Mouse (Mus musculus) hindbrain, embryonic 16.5 days (tissue): ENCODE measurements around the gene Dapk2. TPM values are rescaled to one million over a fixed set of nuclear protein-coding genes. Genes with fewer than 3 reads are reported as not detected.

Experiments used
- ATAC-seq: fragments of 200-750 bp; cut with Nextera tagmentation; 2 replicates; pipeline ENCODE4 v1.8.0; 2017; ENCODE audit warnings: moderate TSS enrichment, moderate library complexity
- H3K27ac ChIP-seq: fragments of 300-500 bp; sonication (generic); 2 replicates; pipeline ENCODE4 v1.5.1; 2014; ENCODE audit warnings: low read depth, mild to moderate bottlenecking, control low read depth, low read length, moderate library complexity
- H3K27me3 ChIP-seq: fragments of 300-500 bp; sonication (generic); replicated peaks from 2 replicates; pipeline ENCODE4 v1.6.1; 2014; ENCODE audit warnings: low read length; ENCODE audit not compliant: control insufficient read depth, insufficient read depth
- H3K36me3 ChIP-seq: fragments of 300-500 bp; sonication (generic); 2 replicates; pipeline ENCODE4 v1.6.1; 2014; ENCODE audit warnings: mild to moderate bottlenecking, low read length, moderate library complexity, mixed read lengths; ENCODE audit not compliant: control insufficient read depth, insufficient read depth
- H3K4me1 ChIP-seq: fragments of 300-500 bp; sonication (generic); 2 replicates; pipeline ENCODE4 v1.6.1; 2014; ENCODE audit warnings: low read depth, low read length; ENCODE audit not compliant: control insufficient read depth, insufficient read depth
- H3K4me2 ChIP-seq: fragments of 300-500 bp; sonication (generic); 2 replicates; pipeline ENCODE4 v1.6.1; 2014; ENCODE audit warnings: mild to moderate bottlenecking, low read length, control low read depth, moderate library complexity
- H3K4me3 ChIP-seq: fragments of 300-500 bp; sonication (generic); 2 replicates; pipeline ENCODE4 v1.5.1; 2014; ENCODE audit warnings: mild to moderate bottlenecking, low read length, control low read depth, moderate library complexity
- H3K9ac ChIP-seq: fragments of 300-500 bp; sonication (generic); 2 replicates; pipeline ENCODE4 v1.6.1; 2014; ENCODE audit warnings: low read depth, mild to moderate bottlenecking, control low read depth, low read length, moderate library complexity
- H3K9me3 ChIP-seq: fragments of 300-500 bp; sonication (generic); 2 replicates; pipeline ENCODE4 v1.6.1; 2014; ENCODE audit warnings: mild to moderate bottlenecking, low read length, moderate library complexity; ENCODE audit not compliant: control insufficient read depth
- WGBS: fragments of 180-500 bp; shearing (Covaris S2); extraction: QIAGEN DNeasy Blood & Tissue Kit; methylation state at CpG from one replicate; pipeline ENCODE4 v1.1.7; 2014; 5-methylcytosine and 5-hydroxymethylcytosine counted together
- polyA plus RNA-seq: library from polyadenylated mRNA; unstranded; fragments of >200 nt; fragmentation: Nextera tagmentation; extraction: Ambion mirVana; gene quantifications from 2 replicates; pipeline ENCODE4 v1.2.1, GENCODE M21; 2015

Dapk2 gene
- polyA plus RNA-seq, 1 experiment from 2014 or later = 0.79 TPM

DNA sequence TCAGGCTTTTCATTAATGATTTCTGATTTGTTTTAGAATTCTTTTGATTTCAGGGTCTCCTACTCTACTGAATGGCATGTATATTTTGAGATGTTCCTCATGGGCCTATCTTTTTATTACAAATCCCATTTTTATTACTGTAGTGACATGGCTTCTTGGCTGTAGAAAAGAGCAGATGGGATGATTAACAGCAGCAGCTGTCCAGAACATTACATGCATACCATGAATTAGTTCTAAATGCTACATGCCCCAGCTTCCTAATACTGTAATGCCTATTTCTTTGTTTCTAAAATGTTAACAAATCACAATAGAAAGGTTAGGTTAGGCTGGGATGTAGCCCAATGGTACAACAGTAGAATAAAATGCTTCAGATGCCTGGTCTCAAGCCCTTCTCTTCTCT lies 36.6 kb upstream of the Dapk2 start:
- H3K9ac ChIP-seq = no peak overlapping the region
- H3K9me3 ChIP-seq = no peaks in the 10 kb centered on the region
- ATAC-seq = no peak
- no peak overlapping the region for H3K4me3 ChIP-seq
- no peak overlapping the region for H3K4me2 ChIP-seq
- no peaks in the 10 kb centered on the region for H3K27me3 ChIP-seq
- H3K4me1 ChIP-seq = peaks cover 18% of the 10 kb centered on the region
- H3K27ac ChIP-seq = no peak overlapping the region; the same call in 1 of the 2 replicates
- no peaks in the 10 kb centered on the region for H3K36me3 ChIP-seq

DNA sequence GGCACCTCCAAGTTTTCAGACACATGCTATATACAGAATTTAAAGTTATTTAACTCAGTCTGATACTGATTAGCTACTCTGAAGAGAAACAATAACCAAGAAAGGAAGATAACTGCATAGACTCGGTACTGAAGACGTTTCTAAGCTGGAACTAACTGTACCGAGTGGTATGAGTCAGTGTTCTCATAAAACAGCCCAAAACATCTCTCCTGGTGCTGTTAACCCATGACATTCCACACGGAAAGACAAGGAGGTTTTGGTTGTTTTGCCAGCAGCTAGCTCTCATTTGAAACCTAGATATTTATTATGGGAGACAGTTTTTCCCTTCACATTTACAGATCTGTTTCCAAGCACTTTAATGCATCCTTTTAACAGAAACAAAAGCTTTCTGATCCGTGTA lies 34.4 kb upstream of the Dapk2 start:
- peak overlapping the region; percentile 68 for H3K4me3 ChIP-seq
- H3K36me3 ChIP-seq = no peaks in the 10 kb centered on the region
- no peak overlapping the region for H3K27ac ChIP-seq
- no peaks in the 10 kb centered on the region for H3K9me3 ChIP-seq
- peak overlapping the region; percentile 76 for H3K4me2 ChIP-seq
- H3K4me1 ChIP-seq = peaks cover 26% of the 10 kb centered on the region
- H3K27me3 ChIP-seq = no peaks in the 10 kb centered on the region
- WGBS = 7% methylated on average over 5 of the region's 5 CpGs
- peak overlapping the region; percentile 81 for H3K9ac ChIP-seq
- ATAC-seq = no peak

DNA sequence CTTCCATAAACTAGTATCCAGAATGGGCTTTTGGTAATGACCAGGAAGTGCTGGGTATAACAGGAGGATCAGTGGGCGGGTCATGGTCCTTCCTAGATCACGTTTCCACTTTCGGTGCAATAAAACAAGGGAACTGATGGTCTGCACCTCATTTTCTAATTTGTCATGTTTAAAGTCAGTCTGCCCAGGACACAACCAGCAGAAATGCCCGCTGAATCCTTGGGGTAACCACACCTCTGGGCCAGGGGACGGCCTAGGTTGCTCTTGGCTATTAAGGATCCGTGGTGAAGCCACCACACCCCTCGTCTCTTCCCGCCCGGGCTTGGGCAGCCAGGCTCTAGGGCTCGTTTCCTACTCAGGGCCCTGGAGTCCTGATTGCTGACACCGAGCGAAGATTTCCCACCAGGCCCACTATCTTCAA lies 33.9 kb upstream of the Dapk2 start:
- no peaks in the 10 kb centered on the region for H3K27me3 ChIP-seq
- peak overlapping the region; percentile 86 for H3K27ac ChIP-seq
- H3K9ac ChIP-seq = peak overlapping the region; percentile 81
- H3K4me1 ChIP-seq = peaks cover 26% of the 10 kb centered on the region
- 0% methylated on average over 12 of the region's 12 CpGs for WGBS
- no peaks in the 10 kb centered on the region for H3K36me3 ChIP-seq
- peak; percentile 14; the same call in 1 of the 2 replicates for ATAC-seq
- H3K4me2 ChIP-seq = peak overlapping the region; percentile 76
- no peaks in the 10 kb centered on the region for H3K9me3 ChIP-seq
- H3K4me3 ChIP-seq = peak overlapping the region; percentile 68

DNA sequence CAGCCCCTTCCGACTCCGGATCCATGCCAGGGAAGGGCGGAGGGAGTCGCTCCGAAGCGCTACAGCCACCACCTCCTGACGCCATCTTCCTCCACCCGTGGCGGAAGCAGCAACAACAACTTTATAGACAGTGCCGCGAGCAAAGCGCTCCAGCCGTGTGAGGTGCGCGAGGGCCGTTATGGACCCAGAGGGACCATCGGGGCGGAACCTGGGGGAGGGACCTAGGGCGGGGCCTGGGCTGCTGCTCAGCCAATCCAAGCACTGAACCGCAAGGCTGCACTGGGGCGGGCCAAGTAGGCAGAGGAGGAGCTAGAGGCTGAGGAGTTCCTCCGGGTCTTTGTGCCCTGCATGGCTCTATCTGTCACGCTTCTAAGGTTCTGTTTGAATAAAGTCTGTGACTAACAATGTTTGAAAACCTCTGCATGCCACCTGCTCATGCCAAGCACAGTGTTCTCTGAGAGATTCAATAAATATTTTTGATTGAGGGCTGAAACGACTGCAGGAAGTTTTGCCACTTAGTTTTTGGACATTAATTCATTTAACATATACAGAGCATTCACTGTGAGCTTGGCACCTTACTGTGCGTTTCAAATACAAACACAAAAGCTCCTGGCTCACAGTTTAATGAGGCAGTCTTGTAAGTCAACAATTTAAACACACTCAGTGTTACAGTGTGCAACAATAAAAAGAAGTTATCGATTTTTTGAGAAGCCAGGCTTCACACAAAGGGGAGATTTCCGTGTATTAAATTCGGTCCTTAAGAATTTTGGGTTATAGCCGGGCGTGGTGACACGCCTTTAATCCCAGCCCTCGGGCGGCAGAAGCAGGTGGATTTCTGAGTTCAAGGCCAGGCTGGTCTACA lies 33.1 kb upstream of the Dapk2 start:
- Histone ChIP-seq H3K4me2 (peak overlapping the region; percentile 76), H3K36me3 (no peaks in the 10 kb centered on the region), H3K9me3 (no peaks in the 10 kb centered on the region), H3K27ac (peak overlapping the region; percentile 86), H3K4me1 (peaks cover 26% of the 10 kb centered on the region), H3K27me3 (no peaks in the 10 kb centered on the region), H3K4me3 (peak overlapping the region; percentile 68), H3K9ac (peak overlapping the region; percentile 81)
- WGBS = 8% methylated on average over 33 of the region's 33 CpGs
- ATAC-seq = peak; percentile 98

DNA sequence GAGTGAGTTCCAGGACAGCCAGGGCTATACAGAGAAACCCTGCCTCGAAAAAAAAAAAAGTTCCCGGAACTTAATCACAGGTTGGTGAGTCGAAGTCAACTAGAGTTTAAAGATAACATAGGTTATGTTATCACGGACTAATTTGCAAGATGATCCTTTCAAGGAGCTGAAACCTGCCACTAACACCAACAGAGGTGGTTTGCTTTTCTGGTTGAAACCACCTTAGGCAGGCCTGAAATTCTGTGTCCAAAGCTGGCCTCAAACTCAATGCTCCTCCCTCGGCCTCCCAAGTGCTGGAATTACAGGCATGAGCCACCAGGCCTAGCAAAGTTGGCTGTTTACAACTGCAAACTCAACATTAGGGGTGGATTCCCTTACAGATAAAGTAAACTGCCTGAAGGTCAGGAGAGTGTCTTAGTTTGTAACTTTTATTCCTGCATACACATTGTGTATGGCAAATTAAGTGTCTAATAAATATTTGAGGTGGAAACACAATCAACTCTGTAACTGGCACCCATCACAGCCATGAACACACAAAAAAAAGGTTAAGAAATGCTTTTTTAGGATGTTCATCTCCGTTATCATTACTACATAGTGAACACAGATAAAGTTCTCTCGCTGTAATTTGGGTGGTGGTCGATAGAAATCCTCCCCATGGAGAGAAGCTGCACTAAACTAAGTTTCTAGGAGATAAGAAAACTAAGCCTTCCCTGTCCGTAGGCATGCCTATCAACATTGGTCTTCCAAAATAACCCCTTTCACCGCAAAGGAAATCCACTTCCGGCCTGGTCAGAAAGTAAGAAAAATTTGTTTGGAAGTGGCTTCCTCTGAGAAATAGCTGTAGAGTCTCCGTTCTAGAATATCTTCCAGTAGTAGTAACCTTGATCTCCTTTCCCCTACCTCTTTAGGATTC lies 32.2 kb upstream of the Dapk2 start:
- H3K4me2 ChIP-seq = peak overlapping the region; percentile 48
- H3K9ac ChIP-seq = no peak overlapping the region
- no peaks in the 10 kb centered on the region for H3K9me3 ChIP-seq
- H3K4me1 ChIP-seq = peaks cover 26% of the 10 kb centered on the region
- H3K27me3 ChIP-seq = no peaks in the 10 kb centered on the region
- H3K27ac ChIP-seq = peak overlapping the region; percentile 24; the same call in 1 of the 2 replicates
- no peaks in the 10 kb centered on the region for H3K36me3 ChIP-seq
- peak overlapping the region; percentile 52 for H3K4me3 ChIP-seq
- WGBS = 64% methylated on average over 12 of the region's 12 CpGs
- ATAC-seq = no peak

DNA sequence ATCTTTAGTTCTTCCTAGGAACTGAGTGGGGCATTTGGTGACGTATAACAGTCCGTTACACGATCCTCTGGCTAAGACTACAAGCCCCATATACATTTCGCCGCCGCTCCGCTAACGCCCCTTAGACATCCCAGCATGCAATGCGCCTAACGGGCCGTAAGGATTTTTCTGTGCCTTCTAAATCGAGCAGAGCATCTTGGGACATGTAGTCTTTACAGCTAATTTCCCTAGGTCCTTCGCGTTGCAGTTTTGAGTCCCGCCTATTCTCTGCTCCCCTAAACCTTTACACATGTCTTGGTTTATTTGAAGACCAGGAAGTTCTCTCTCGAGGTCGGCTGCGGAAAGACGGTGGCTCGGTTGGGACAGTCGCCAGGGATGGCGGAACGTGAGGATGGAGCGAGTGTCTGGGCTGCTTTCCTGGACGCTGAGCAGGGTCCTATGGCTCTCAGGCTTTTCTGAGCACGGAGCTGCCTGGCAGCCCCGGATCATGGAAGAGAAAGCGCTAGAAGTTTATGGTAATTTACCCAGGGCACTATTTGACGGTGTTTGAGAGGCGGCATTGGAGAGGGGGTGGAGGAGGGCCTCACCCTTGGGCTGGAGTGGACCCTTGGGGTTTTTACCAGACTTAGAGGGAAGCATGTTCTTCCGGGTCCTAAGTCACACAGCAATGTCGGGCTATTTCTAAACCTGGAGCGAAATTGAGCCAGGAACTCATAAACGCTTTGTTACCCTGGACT lies 31.4 kb upstream of the Dapk2 start, which contains the start of the genes Snx1 and Ciao2a:
TSS of gene Snx1 (minus strand) at position 132 of the 737 bp plus-strand sequence.
TSS of gene Ciao2a (plus strand) at position 156 of the 737 bp plus-strand sequence.
- Histone ChIP-seq H3K9me3 (no peaks in the 10 kb centered on the region), H3K36me3 (no peaks in the 10 kb centered on the region), H3K4me2 (peak within 1 kb of the TSS; percentile 90), H3K9ac (peak within 1 kb of the TSS; percentile 66), H3K27ac (peak within 1 kb of the TSS; percentile 52), H3K4me3 (peak within 1 kb of the TSS; percentile 52), H3K4me1 (peaks cover 23% of the 10 kb centered on the region), H3K27me3 (no peaks in the 10 kb centered on the region)
- WGBS = under 1% methylated on average over 34 of the region's 34 CpGs
- ATAC-seq = peak; percentile 76

DNA sequence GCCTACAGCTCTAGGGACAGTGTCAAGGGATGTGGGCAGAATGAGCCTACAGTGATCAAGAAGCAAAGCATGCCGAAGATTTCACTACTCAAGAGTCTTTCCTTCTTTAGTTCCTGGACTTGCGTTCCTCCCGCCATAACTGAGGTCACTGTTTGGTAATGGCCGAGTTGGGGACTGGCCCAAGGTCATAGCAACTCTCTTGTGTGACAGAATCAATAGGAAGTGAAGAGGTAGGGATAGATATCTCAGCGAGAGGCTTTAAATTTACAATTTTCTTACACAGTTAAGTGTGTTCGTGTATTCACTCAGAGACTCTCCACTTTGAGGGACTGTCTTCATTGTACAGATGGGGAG lies 30.9 kb upstream of the Dapk2 start:
- H3K9ac ChIP-seq = peak overlapping the region; percentile 66
- peak overlapping the region; percentile 90 for H3K4me2 ChIP-seq
- peaks cover 23% of the 10 kb centered on the region for H3K4me1 ChIP-seq
- WGBS = 49% methylated on average over 6 of the region's 6 CpGs
- no peaks in the 10 kb centered on the region for H3K9me3 ChIP-seq
- H3K36me3 ChIP-seq = no peaks in the 10 kb centered on the region
- no peak for ATAC-seq
- H3K27ac ChIP-seq = peak overlapping the region; percentile 52
- H3K4me3 ChIP-seq = peak overlapping the region; percentile 52
- H3K27me3 ChIP-seq = no peaks in the 10 kb centered on the region

DNA sequence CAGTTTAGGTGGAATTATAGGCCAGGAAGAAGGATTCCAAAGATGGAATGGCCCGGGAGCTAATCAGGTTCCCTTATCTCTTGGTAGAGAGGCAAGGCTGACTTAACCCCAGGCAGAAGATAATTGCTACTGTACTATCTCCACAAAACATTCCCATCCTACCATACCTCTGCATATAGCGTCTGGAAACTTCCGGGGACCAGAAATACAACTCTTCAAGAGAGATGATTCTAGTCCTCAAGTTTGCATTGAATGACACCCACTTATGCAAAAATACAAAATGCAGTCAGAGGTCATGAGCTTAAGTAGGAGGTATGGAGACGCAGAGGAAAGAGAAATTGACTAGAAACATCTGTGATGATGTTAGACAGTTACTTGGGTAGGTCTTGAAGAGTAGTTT lies 30.1 kb upstream of the Dapk2 start:
- WGBS = 97% methylated on average over 4 of the region's 4 CpGs
- H3K27me3 ChIP-seq = no peaks in the 10 kb centered on the region
- H3K9ac ChIP-seq = no peak overlapping the region
- ATAC-seq = no peak
- peaks cover 17% of the 10 kb centered on the region for H3K4me1 ChIP-seq
- H3K36me3 ChIP-seq = no peaks in the 10 kb centered on the region; the same call in 1 of the 2 replicates
- H3K9me3 ChIP-seq = no peaks in the 10 kb centered on the region
- H3K4me3 ChIP-seq = no peak overlapping the region
- peak overlapping the region; percentile 90; the same call in 1 of the 2 replicates for H3K4me2 ChIP-seq
- no peak overlapping the region for H3K27ac ChIP-seq
